15 mouse cellular contexts compared by ENCODE assay signal in genomic region chr2:3656834-3657233, GRCm38 (mm10).
A peak's percentile ranks its signal among the peaks of the same experiment; 100 is the strongest.
DNase-seq lines count a peak whose midpoint lies in the region; ATAC-seq and TF ChIP-seq lines count a peak whose summit lies in the region.
"Had no signal": no experiment of that assay in that cellular context is flagged by ENCODE, and none has a peak within 500 bp of the region (broad histone marks: within the 10 kb centered on the region; RNA-seq: fewer than 3 reads in every experiment).

No protein-coding gene starts in this region.

- H3K36me3 ChIP-seq in CH12.LX (replicated peaks in 1 of 2; ENCODE audit: control insufficient read depth in 1 of 2, insufficient read depth in 1 of 2, low read length in 1 of 2), result no peaks in the 10 kb centered on the region
- H3K36me3 ChIP-seq: embryonic facial prominence, embryonic 15.5 days; forebrain, embryonic 12.5 days; limb, embryonic 15.5 days; stomach, embryonic 15.5 days had no signal

- TF ChIP-seq CTCF in CH12.LX (conservative IDR thresholded peaks at IDR 0.05 in 1 of 2, IDR thresholded peaks at IDR 0.05 in 1 of 2; ENCODE audit: low read depth in 2 of 2, low read length in 2 of 2), result no peak
- TF ChIP-seq CTCF in cerebellum, adult 2 months (IDR thresholded peaks at IDR 0.05; ENCODE audit: borderline replicate concordance, insufficient read depth, low read depth, low read length), result no peak

- H3K4me2 ChIP-seq in CH12.LX (ENCODE audit: insufficient read depth, low read depth, poor library complexity, severe bottlenecking), result peak overlapping the region; percentile 57
- H3K4me2 ChIP-seq: embryonic facial prominence, embryonic 15.5 days; forebrain, embryonic 12.5 days; limb, embryonic 15.5 days; stomach, embryonic 15.5 days had no signal

- H3K27ac ChIP-seq in CH12.LX (ENCODE audit: insufficient read depth, low read depth), result peak overlapping the region; percentile 78
- H3K27ac ChIP-seq in cerebellum, adult 2 months (ENCODE audit: insufficient read depth, low read length), result no peak overlapping the region
- H3K27ac ChIP-seq: embryonic facial prominence, embryonic 15.5 days; forebrain, embryonic 12.5 days; hindbrain, postnatal 0 days; layer of hippocampus, adult 2 months; limb, embryonic 15.5 days; stomach, embryonic 15.5 days had no signal

- no peak; the same call in 1 of the 2 replicates for TF ChIP-seq RAD21 in CH12.LX (IDR thresholded peaks at IDR 0.05; ENCODE audit: low read depth, low read length)

- peaks cover 22 to 48% of the 10 kb centered on the region in 2 experiments for H3K4me1 ChIP-seq in CH12.LX (ENCODE audit: control insufficient read depth in 1 of 2, insufficient read depth in 2 of 2)
- peaks cover 5% of the 10 kb centered on the region; the same call in 1 of the 2 replicates for H3K4me1 ChIP-seq in cerebellum, adult 2 months (ENCODE audit: control insufficient read depth, insufficient read depth, low read length)
- H3K4me1 ChIP-seq: stomach, embryonic 15.5 days had no signal

- H3K79me2 ChIP-seq in CH12.LX (replicated peaks; ENCODE audit: control insufficient read depth, extremely low read depth, insufficient read depth, poor library complexity, severe bottlenecking), result no peaks in the 10 kb centered on the region

- dilution Hi-C loops in CH12.LX (cut with MboI; ENCODE audit: extremely low pct_ligation_motif_present, extremely low pct_unique_long_range_greater_than_20kb, low sequenced_read_pairs), result no loop called here

- 93% methylated on average over 6 of the region's 6 CpGs for WGBS in cerebellum, adult 2 months

- TF ChIP-seq EP300 in CH12.LX (IDR thresholded peaks at IDR 0.05; ENCODE audit: low read length), result peak; percentile 64

- ATAC-seq in common myeloid progenitor, adult 5-6 weeks (replicated peaks; ENCODE audit: low read depth, poor library complexity, severe bottlenecking), result peak; percentile 33; the same call in 1 of the 2 replicates
- ATAC-seq in monocyte, adult 5-6 weeks (replicated peaks; ENCODE audit: insufficient number of reproducible peaks, low FRiP score, low TSS enrichment, poor library complexity, severe bottlenecking), result 0 out of 2 replicates have a peak, but pooled peaks have one; percentile 32
- ATAC-seq: hindbrain, postnatal 0 days had no signal

- TF ChIP-seq POLR2A in CH12.LX (IDR thresholded peaks at IDR 0.05; ENCODE audit: low read depth, low read length), result no peak
- no peak for TF ChIP-seq POLR2A in cerebellum, adult 2 months (IDR thresholded peaks at IDR 0.05; ENCODE audit: borderline replicate concordance, insufficient read depth, low read length)

- H3K27me3 ChIP-seq in CH12.LX (replicated peaks), result no peaks in the 10 kb centered on the region
- H3K27me3 ChIP-seq in cerebellum, adult 2 months (ENCODE audit: control insufficient read depth, insufficient read depth, low read length), result no peaks in the 10 kb centered on the region
- H3K27me3 ChIP-seq: embryonic facial prominence, embryonic 15.5 days; forebrain, embryonic 12.5 days; limb, embryonic 15.5 days; stomach, embryonic 15.5 days had no signal

- no peak overlapping the region for H3K9ac ChIP-seq in CH12.LX (ENCODE audit: insufficient read depth, low read depth)
- H3K9ac ChIP-seq: embryonic facial prominence, embryonic 15.5 days; forebrain, embryonic 12.5 days; limb, embryonic 15.5 days; stomach, embryonic 15.5 days had no signal

- peak; percentile 34 for DNase-seq in lung, postnatal 25 days (ENCODE audit: low spot score)
- DNase-seq in lung, adult 18-20 months, result no peak
- peak; percentile 86 for DNase-seq in CH12.LX (ENCODE audit: extremely low read depth)
- no peak for DNase-seq in cerebellum, postnatal 10 days
- no peak for DNase-seq in cerebellum, adult 2 months
- DNase-seq: kidney, adult 9 months; right cerebral cortex, postnatal 25 days had no signal

- in situ Hi-C loops in CH12.LX (cut with MboI; ENCODE audit: low pct_ligation_motif_present, low pct_unique_long_range_greater_than_20kb, low sequenced_read_pairs), result no loop called here

- no peaks in the 10 kb centered on the region for H3K9me3 ChIP-seq in CH12.LX (replicated peaks; ENCODE audit: low read length)
- H3K9me3 ChIP-seq: embryonic facial prominence, embryonic 15.5 days; forebrain, embryonic 12.5 days; limb, embryonic 15.5 days; stomach, embryonic 15.5 days had no signal

- no peak overlapping the region for H3K4me3 ChIP-seq in CH12.LX (replicated peaks in 1 of 3; ENCODE audit: low read depth in 2 of 3, low read length in 2 of 3, poor library complexity in 1 of 3)
- H3K4me3 ChIP-seq in cerebellum, adult 2 months (replicated peaks; ENCODE audit: insufficient read depth, low read depth, low read length), result no peak overlapping the region
- H3K4me3 ChIP-seq: embryonic facial prominence, embryonic 15.5 days; forebrain, embryonic 12.5 days; layer of hippocampus, adult 2 months; limb, embryonic 15.5 days; stomach, embryonic 15.5 days had no signal

TF ChIP-seq in CH12.LX, 34 proteins besides CTCF, POLR2A, EP300 and RAD21:
- TF ChIP-seq ZMIZ1 (IDR thresholded peaks at IDR 0.05; ENCODE audit: low read depth, low read length) (no peak), ZNF384 (IDR thresholded peaks at IDR 0.05; ENCODE audit: low read depth, low read length) (no peak), GABPA (IDR thresholded peaks at IDR 0.05; ENCODE audit: insufficient replicate concordance, low read depth, low read length) (no peak), TBP (conservative IDR thresholded peaks at IDR 0.05; ENCODE audit: low read depth, low read length) (peak; percentile 46; the same call in 1 of the 2 replicates), NRF1 (IDR thresholded peaks at IDR 0.05; ENCODE audit: low read depth, low read length) (no peak), MYC (IDR thresholded peaks at IDR 0.05; ENCODE audit: low read depth, low read length) (0 out of 2 replicates have a peak, but pooled peaks have one; percentile 13), TCF12 (IDR thresholded peaks at IDR 0.05; ENCODE audit: low read depth, low read length) (peak; percentile 50; the same call in 1 of the 2 replicates), UBTF (IDR thresholded peaks at IDR 0.05; ENCODE audit: low read depth, low read length) (no peak), MEF2A (IDR thresholded peaks at IDR 0.05; ENCODE audit: borderline replicate concordance, low read depth, low read length) (peak; percentile 66), USF1 (IDR thresholded peaks at IDR 0.05; ENCODE audit: low read depth, low read length) (no peak), ETS1 (conservative IDR thresholded peaks at IDR 0.05; ENCODE audit: low read depth, low read length) (peak; percentile 40; the same call in 1 of the 2 replicates), JUN (IDR thresholded peaks at IDR 0.05; ENCODE audit: insufficient read depth, low read depth, low read length) (no peak), CHD1 (IDR thresholded peaks at IDR 0.05; ENCODE audit: low read depth, low read length) (no peak)

Comparison
In these comparisons a context has a peak if more than half of its experiments do, and no peak if none do; other contexts are left out.
1. DNase-seq: peak in lung, postnatal 25 days (single experiment) and CH12.LX (single experiment); none in lung, adult 18-20 months (0 of 2), cerebellum, postnatal 10 days (0 of 2) and cerebellum, adult 2 months (0 of 2).